ENCODE assay signal across 23 mouse cellular contexts in genomic region chr7:112752311-112752710, GRCm38 (mm10).
DNase-seq lines count a peak whose midpoint lies in the region; ATAC-seq and TF ChIP-seq lines count a peak whose summit lies in the region.
"Had no signal": no experiment of that assay in that cellular context is flagged by ENCODE, and none has a peak within 500 bp of the region (broad histone marks: within the 10 kb centered on the region; RNA-seq: fewer than 3 reads in every experiment).

No protein-coding gene starts in this region.

- intact Hi-C loops in gastrocnemius, postnatal 14 days (cut with DNase I; ENCODE audit: low total_unique reads): no loop called here
- intact Hi-C loops in heart, adult 2 months (cut with DNase I): no loop called here
- intact Hi-C loops in heart, postnatal 25 days (cut with DNase I): no loop called here

- H3K79me2 ChIP-seq in heart, adult 2 months (replicated peaks; ENCODE audit: control insufficient read depth, insufficient read depth, low read length): peaks cover 10% of the 10 kb centered on the region

- TF ChIP-seq EP300 in heart, adult 2 months (IDR thresholded peaks at IDR 0.05; ENCODE audit: insufficient read depth, low read depth, low read length): no peak

- 85% methylated on average over 6 of the region's 6 CpGs for WGBS in heart, adult 2 months
- 76% methylated on average over 6 of the region's 6 CpGs for WGBS in heart, embryonic 13.5 days

- H3K4me2 ChIP-seq in heart, embryonic 13.5 days: no peak overlapping the region
- H3K4me2 ChIP-seq: embryonic facial prominence, embryonic 15.5 days; hindbrain, embryonic 13.5 days; intestine, embryonic 15.5 days had no signal

- peaks cover 9% of the 10 kb centered on the region for H3K36me3 ChIP-seq in heart, adult 2 months (ENCODE audit: control insufficient read depth, insufficient read depth, low read length)
- H3K36me3 ChIP-seq in heart, embryonic 13.5 days: peaks cover 18% of the 10 kb centered on the region
- H3K36me3 ChIP-seq: embryonic facial prominence, embryonic 15.5 days; G1E; hindbrain, embryonic 13.5 days; intestine, embryonic 15.5 days had no signal

- H3K4me3 ChIP-seq in heart, adult 2 months: no peak overlapping the region
- no peak overlapping the region for H3K4me3 ChIP-seq in heart, embryonic 13.5 days
- H3K4me3 ChIP-seq: embryonic facial prominence, embryonic 15.5 days; erythroblast, embryonic 14.5 days; forebrain, embryonic 10.5 days; hindbrain, embryonic 13.5 days; intestine, embryonic 15.5 days had no signal

- no peak overlapping the region for H3K9ac ChIP-seq in heart, adult 2 months (ENCODE audit: low read depth, low read length)
- no peak overlapping the region for H3K9ac ChIP-seq in heart, embryonic 13.5 days
- H3K9ac ChIP-seq: embryonic facial prominence, embryonic 15.5 days; hindbrain, embryonic 13.5 days; intestine, embryonic 15.5 days had no signal

- H3K27ac ChIP-seq in heart, adult 2 months: peak overlapping the region; percentile 88; the same call in 1 of the 2 replicates
- peak overlapping the region; percentile 91 for H3K27ac ChIP-seq in heart, embryonic 13.5 days (replicated peaks)
- H3K27ac ChIP-seq: embryonic facial prominence, embryonic 15.5 days; forebrain, embryonic 10.5 days; intestine, embryonic 15.5 days had no signal

- no peak for TF ChIP-seq CTCF in heart, adult 2 months (IDR thresholded peaks at IDR 0.05)

- no peak for TF ChIP-seq POLR2A in heart, adult 2 months (IDR thresholded peaks at IDR 0.05; ENCODE audit: insufficient read depth, low read depth, low read length)

- peaks cover 9% of the 10 kb centered on the region for H3K4me1 ChIP-seq in heart, adult 2 months (ENCODE audit: control insufficient read depth, insufficient read depth, low read length)
- H3K4me1 ChIP-seq in heart, embryonic 13.5 days: peaks cover 86% of the 10 kb centered on the region

- DNase-seq in gastrocnemius, adult 18-20 months (ENCODE audit: low spot score): peak; percentile 79
- DNase-seq in gastrocnemius, postnatal 14 days: no peak
- no peak for DNase-seq in heart, adult 2 months
- no peak for DNase-seq in heart, adult 8-10 months (ENCODE audit: low spot score)
- no peak for DNase-seq in heart, postnatal 25 days (ENCODE audit: low spot score)
- peak; percentile 90 for DNase-seq in skeletal muscle tissue, adult 2 months (ENCODE audit: low read depth, low spot score)
- DNase-seq: adrenal gland, adult 8-10 months; adrenal gland, postnatal 36 days; B cell, adult 2 months; cerebellum, adult 11 months; cerebellum, adult 8-10 months; cerebellum, postnatal 14 days; embryo, embryonic 11 days; kidney, adult 18-20 months had no signal

- no peaks in the 10 kb centered on the region for H3K9me3 ChIP-seq in heart, embryonic 13.5 days
- H3K9me3 ChIP-seq: embryonic facial prominence, embryonic 15.5 days; forebrain, embryonic 10.5 days; hindbrain, embryonic 13.5 days; intestine, embryonic 15.5 days had no signal

- no peaks in the 10 kb centered on the region for H3K27me3 ChIP-seq in heart, adult 2 months (ENCODE audit: control insufficient read depth, insufficient read depth, low read length)
- H3K27me3 ChIP-seq in heart, embryonic 13.5 days (replicated peaks): no peaks in the 10 kb centered on the region
- H3K27me3 ChIP-seq: embryonic facial prominence, embryonic 15.5 days; hindbrain, embryonic 13.5 days; intestine, embryonic 15.5 days had no signal

- ATAC-seq in heart, embryonic 13.5 days (ENCODE audit: extremely low read depth, insufficient number of reproducible peaks, low FRiP score, low TSS enrichment): no peak
- ATAC-seq: CD4-positive, CD25-positive, alpha-beta regulatory T cell, adult 4 months; forebrain, embryonic 14.5 days; intestine, embryonic 15.5 days had no signal

Comparison
In these comparisons a context has a peak if more than half of its experiments do, and no peak if none do; other contexts are left out.
1. DNase-seq: peak in gastrocnemius, adult 18-20 months (single experiment) and skeletal muscle tissue, adult 2 months (single experiment); none in gastrocnemius, postnatal 14 days (single experiment), heart, adult 2 months (0 of 2), heart, adult 8-10 months (single experiment) and heart, postnatal 25 days (single experiment).